In the genomic region with DNA sequence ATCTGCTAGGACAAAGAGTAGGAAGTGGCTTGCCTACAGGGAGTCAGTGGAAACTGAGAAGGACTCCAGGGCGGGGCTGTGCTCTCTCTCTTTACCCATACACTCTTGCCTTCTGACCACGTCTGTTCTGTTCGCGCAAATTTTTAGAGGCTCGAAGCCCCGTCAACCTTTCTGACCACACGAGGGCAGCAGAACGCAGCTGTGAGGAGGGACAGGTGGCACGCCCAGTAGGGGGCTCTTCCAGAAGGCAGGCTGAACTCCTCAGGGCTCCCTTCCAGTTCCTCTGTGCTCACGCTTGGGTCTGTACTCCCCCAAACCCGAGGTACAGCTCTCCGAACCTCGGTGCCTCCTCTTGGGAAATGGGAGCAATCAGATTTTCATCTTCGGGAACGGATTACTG, we compare ENCODE assay signal across 7 mouse cellular contexts.
A peak's percentile ranks its signal among the peaks of the same experiment; 100 is the strongest.
DNase-seq lines count a peak whose midpoint lies in the region; ATAC-seq lines count a peak whose summit lies in the region.

No protein-coding gene starts in this region.

- peaks cover 9% of the 10 kb centered on the region; the same call in 1 of the 2 replicates for H3K4me1 ChIP-seq in kidney, embryonic 16.5 days (ENCODE audit: insufficient read depth, low read length)
- H3K4me1 ChIP-seq in neural tube, embryonic 11.5 days (ENCODE audit: control insufficient read depth, insufficient read depth, low read length), result peaks cover 15% of the 10 kb centered on the region
- H3K4me1 ChIP-seq in stomach, embryonic 16.5 days (ENCODE audit: control insufficient read depth, insufficient read depth, low read length), result 0 out of 2 replicates have a peak, but pooled peaks cover 3% of the 10 kb centered on the region

- no peaks in the 10 kb centered on the region for H3K36me3 ChIP-seq in kidney, embryonic 16.5 days (ENCODE audit: insufficient read depth, low read length)
- no peaks in the 10 kb centered on the region for H3K36me3 ChIP-seq in neural tube, embryonic 11.5 days (ENCODE audit: control insufficient read depth, insufficient read depth, low read length)
- no peaks in the 10 kb centered on the region for H3K36me3 ChIP-seq in stomach, embryonic 16.5 days (ENCODE audit: control insufficient read depth, insufficient read depth, low read length)

- WGBS in kidney, embryonic 16.5 days, result 4% methylated on average over 15 of the region's 15 CpGs
- WGBS in neural tube, embryonic 11.5 days, result 3% methylated on average over 15 of the region's 15 CpGs
- 4% methylated on average over 15 of the region's 15 CpGs for WGBS in stomach, embryonic 16.5 days

- no peaks in the 10 kb centered on the region for H3K9me3 ChIP-seq in kidney, embryonic 16.5 days (ENCODE audit: low read length)
- H3K9me3 ChIP-seq in neural tube, embryonic 11.5 days (ENCODE audit: control insufficient read depth, low read length), result no peaks in the 10 kb centered on the region
- H3K9me3 ChIP-seq in stomach, embryonic 16.5 days (replicated peaks; ENCODE audit: control insufficient read depth, low read length), result no peaks in the 10 kb centered on the region

- peaks cover 80% of the 10 kb centered on the region for H3K27me3 ChIP-seq in kidney, embryonic 16.5 days (ENCODE audit: insufficient read depth, low read length)
- peaks cover 33% of the 10 kb centered on the region for H3K27me3 ChIP-seq in neural tube, embryonic 11.5 days (ENCODE audit: control insufficient read depth, insufficient read depth, low read length)
- H3K27me3 ChIP-seq in stomach, embryonic 16.5 days (ENCODE audit: control insufficient read depth, insufficient read depth, low read length), result peaks cover 43% of the 10 kb centered on the region

- peak; percentile 22; the same call in 1 of the 2 replicates for ATAC-seq in kidney, embryonic 16.5 days (ENCODE audit: low FRiP score, low TSS enrichment)
- ATAC-seq in neural tube, embryonic 11.5 days (ENCODE audit: insufficient read depth, low FRiP score, low TSS enrichment), result no peak
- ATAC-seq in stomach, embryonic 16.5 days (ENCODE audit: insufficient read depth, low FRiP score), result 0 out of 2 replicates have a peak, but pooled peaks have one; percentile 6

- H3K4me3 ChIP-seq in kidney, embryonic 16.5 days (ENCODE audit: low read length), result no peak overlapping the region
- no peak overlapping the region for H3K4me3 ChIP-seq in neural tube, embryonic 11.5 days (ENCODE audit: low read depth, low read length)
- no peak overlapping the region for H3K4me3 ChIP-seq in stomach, embryonic 16.5 days (replicated peaks; ENCODE audit: low read length)

- DNase-seq in adrenal gland, adult (ENCODE audit: inconsistent age in 2 of 2, low spot score in 1 of 2), result peak; percentile 68 to 90
- DNase-seq in cerebellum, postnatal 25 days, result peak; percentile 96 to 97
- peak; percentile 80 for DNase-seq in gastrocnemius, postnatal 10 days
- peak; percentile 76 for DNase-seq in liver
- DNase-seq in neural tube, embryonic 11.5 days (ENCODE audit: low spot score), result peak; percentile 92

- no peak overlapping the region for H3K27ac ChIP-seq in kidney, embryonic 16.5 days (ENCODE audit: low read length)
- no peak overlapping the region for H3K27ac ChIP-seq in neural tube, embryonic 11.5 days (ENCODE audit: low read depth, low read length)
- H3K27ac ChIP-seq in stomach, embryonic 16.5 days (ENCODE audit: low read length), result no peak overlapping the region

- H3K4me2 ChIP-seq in kidney, embryonic 16.5 days (replicated peaks; ENCODE audit: low read depth, low read length), result no peak overlapping the region
- no peak overlapping the region for H3K4me2 ChIP-seq in neural tube, embryonic 11.5 days (ENCODE audit: low read depth)
- H3K4me2 ChIP-seq in stomach, embryonic 16.5 days (ENCODE audit: low read depth, low read length), result no peak overlapping the region

- no peak overlapping the region for H3K9ac ChIP-seq in kidney, embryonic 16.5 days (replicated peaks; ENCODE audit: low read length)
- no peak overlapping the region for H3K9ac ChIP-seq in neural tube, embryonic 11.5 days (ENCODE audit: low read length)
- no peak overlapping the region for H3K9ac ChIP-seq in stomach, embryonic 16.5 days (ENCODE audit: low read length)
